Mouse (Mus musculus): ENCODE measurements around the gene Tmem94. TPM values are rescaled to one million over a fixed set of nuclear protein-coding genes. Genes with fewer than 3 reads are reported as not detected.

Tmem94 gene
- total RNA-seq, 2 experiments from 2014 or later, result 54.9 to 69.9 TPM

GRCm38 (mm10) chr11:115803072-115803709 lies 38.0 kb downstream of the Tmem94 start:
- intact Hi-C loops (cut with DNase I), result no loop called here
- DNase-seq (ENCODE audit: low spot score in 2 of 2), result no peak

- intact Hi-C loops (cut with DNase I), result no loop called here
- no peak for DNase-seq (ENCODE audit: low spot score in 2 of 2)
Measured at GRCm38 (mm10) chr11:115805005-115805404, 39.8 kb downstream of the Tmem94 start.

- intact Hi-C loops (cut with DNase I), result no loop called here
- no peak for DNase-seq (ENCODE audit: low spot score in 2 of 2)
Measured at GRCm38 (mm10) chr11:115806154-115806553, 40.9 kb downstream of the Tmem94 start.

GRCm38 (mm10) chr11:115807306-115807705 lies 42.1 kb downstream of the Tmem94 start:
- DNase-seq (ENCODE audit: low spot score in 2 of 2), result no peak
- intact Hi-C loops (cut with DNase I), result no loop called here

- DNase-seq (ENCODE audit: low spot score in 2 of 2), result no peak
- intact Hi-C loops (cut with DNase I), result no loop called here
Measured at GRCm38 (mm10) chr11:115807971-115808370, 42.7 kb downstream of the Tmem94 start.

GRCm38 (mm10) chr11:115808696-115809310 lies 43.6 kb downstream of the Tmem94 start:
- intact Hi-C loops (cut with DNase I), result no loop called here
- DNase-seq (ENCODE audit: low spot score in 2 of 2), result no peak

- DNase-seq (ENCODE audit: low spot score in 2 of 2), result no peak
- intact Hi-C loops (cut with DNase I), result no loop called here
Measured at GRCm38 (mm10) chr11:115809311-115809781, 44.1 kb downstream of the Tmem94 start.

- DNase-seq (ENCODE audit: low spot score in 2 of 2), result no peak
- intact Hi-C loops (cut with DNase I), result loop anchor here (5.0 kb wide), 2 partner anchors 43 to 163 kb away; partner anchors contain the start of gene Tmem94
Measured at GRCm38 (mm10) chr11:115810377-115810776, 45.1 kb downstream of the Tmem94 start.

- intact Hi-C loops (cut with DNase I), result loop anchor here (5.0 kb wide), 2 partner anchors 44 to 164 kb away; partner anchors contain the start of gene Tmem94
- no peak for DNase-seq (ENCODE audit: low spot score in 2 of 2)
Measured at GRCm38 (mm10) chr11:115811381-115812093, 46.3 kb downstream of the Tmem94 start.

GRCm38 (mm10) chr11:115812095-115812494 lies 46.9 kb downstream of the Tmem94 start:
- no peak for DNase-seq (ENCODE audit: low spot score in 2 of 2)
- intact Hi-C loops (cut with DNase I), result loop anchor here (5.0 kb wide), 2 partner anchors 45 to 165 kb away; partner anchors contain the start of gene Tmem94

GRCm38 (mm10) chr11:115812533-115813420 lies 47.5 kb downstream of the Tmem94 start:
- DNase-seq (ENCODE audit: low spot score in 2 of 2), result no peak
- intact Hi-C loops (cut with DNase I), result loop anchor here (5.0 kb wide), 2 partner anchors 45 to 165 kb away; partner anchors contain the start of gene Tmem94

GRCm38 (mm10) chr11:115813507-115814296 lies 48.5 kb downstream of the Tmem94 start, which contains the start of gene Caskin2:
Gene Caskin2 (minus strand): TSS chr11:115813639.
- intact Hi-C loops (cut with DNase I), result loop anchor here (1.0 to 5.0 kb wide), 3 partner anchors 46 to 166 kb away; partner anchors contain the start of gene Tmem94
- peak; percentile 80 to 85 for DNase-seq (ENCODE audit: low spot score in 2 of 2)

GRCm38 (mm10) chr11:115814605-115815450 lies 49.6 kb downstream of the Tmem94 start, which contains the start of gene Tsen54:
Gene Tsen54 (plus strand): TSS chr11:115814724.
- DNase-seq (ENCODE audit: low spot score in 2 of 2), result peak; percentile 83 to 90
- intact Hi-C loops (cut with DNase I), result loop anchor here (1.0 to 5.0 kb wide), 3 partner anchors 48 to 168 kb away; partner anchors contain the start of gene Tmem94

- no peak for DNase-seq (ENCODE audit: low spot score in 2 of 2)
- intact Hi-C loops (cut with DNase I), result no loop called here
Measured at GRCm38 (mm10) chr11:115817331-115817730, 52.1 kb downstream of the Tmem94 start.

GRCm38 (mm10) chr11:115819915-115820623 lies 54.8 kb downstream of the Tmem94 start:
- intact Hi-C loops (cut with DNase I), result no loop called here
- DNase-seq (ENCODE audit: low spot score in 2 of 2), result no peak

- intact Hi-C loops (cut with DNase I), result no loop called here
- DNase-seq (ENCODE audit: low spot score in 2 of 2), result no peak
Measured at GRCm38 (mm10) chr11:115821001-115821400, 55.8 kb downstream of the Tmem94 start.

Measured in left cerebral cortex, postnatal 36 days (tissue).